Mouse (Mus musculus): ENCODE results near the gene 4930583I09Rik. TPM values are rescaled to one million over a fixed set of nuclear protein-coding genes. Genes with fewer than 3 reads are reported as not detected.

Gene 4930583I09Rik
- total and polyA plus RNA-seq, 2 experiments from 2014 or later = not detected

- no peaks in the 10 kb centered on the region for H3K4me1 ChIP-seq (ENCODE audit: insufficient read depth)
- no peak overlapping the region for H3K4me3 ChIP-seq (ENCODE audit: low read depth, low read length)
- H3K4me2 ChIP-seq (ENCODE audit: low read depth) = no peak overlapping the region
- TF ChIP-seq CTCF (IDR thresholded peaks at IDR 0.05; ENCODE audit: low read depth) = no peak
- 87% methylated on average over 1 of the region's 1 CpGs for WGBS
- no peak overlapping the region for H3K9ac ChIP-seq
- ATAC-seq = no peak
- H3K27me3 ChIP-seq (ENCODE audit: insufficient read depth, low read length) = no peaks in the 10 kb centered on the region
- DNase-seq = no peak
- no peaks in the 10 kb centered on the region for H3K9me3 ChIP-seq (ENCODE audit: low read length)
- H3K36me3 ChIP-seq (ENCODE audit: insufficient read depth) = no peaks in the 10 kb centered on the region
- H3K27ac ChIP-seq (ENCODE audit: low read depth, low read length) = no peak overlapping the region
These were observed 10.8 kb upstream of the 4930583I09Rik start for GRCm38 (mm10) chr17:64846654-64847053.

- no peak overlapping the region for H3K4me3 ChIP-seq (ENCODE audit: low read depth, low read length)
- no peaks in the 10 kb centered on the region for H3K4me1 ChIP-seq (ENCODE audit: insufficient read depth)
- TF ChIP-seq CTCF (IDR thresholded peaks at IDR 0.05; ENCODE audit: low read depth) = no peak
- no peaks in the 10 kb centered on the region for H3K36me3 ChIP-seq (ENCODE audit: insufficient read depth)
- DNase-seq = peak; percentile 25
- no peak overlapping the region for H3K27ac ChIP-seq (ENCODE audit: low read depth, low read length)
- H3K27me3 ChIP-seq (ENCODE audit: insufficient read depth, low read length) = no peaks in the 10 kb centered on the region
- peak; percentile 77 for ATAC-seq
- 4% methylated on average over 7 of the region's 7 CpGs for WGBS
- no peak overlapping the region for H3K9ac ChIP-seq
- H3K9me3 ChIP-seq (ENCODE audit: low read length) = no peaks in the 10 kb centered on the region
- H3K4me2 ChIP-seq (ENCODE audit: low read depth) = peak overlapping the region; percentile 20
These were observed 1.0 kb upstream of the 4930583I09Rik start for GRCm38 (mm10) chr17:64836892-64837291.

GRCm38 (mm10) chr17:64836352-64836751, 481 bp upstream of the 4930583I09Rik start:
- Histone ChIP-seq H3K4me2 (ENCODE audit: low read depth) (0 out of 2 replicates have a peak overlapping the region, but pooled peaks have one; percentile 20), H3K36me3 (ENCODE audit: insufficient read depth) (no peaks in the 10 kb centered on the region), H3K4me3 (ENCODE audit: low read depth, low read length) (no peak overlapping the region), H3K9me3 (ENCODE audit: low read length) (no peaks in the 10 kb centered on the region), H3K9ac (no peak overlapping the region), H3K27me3 (ENCODE audit: insufficient read depth, low read length) (no peaks in the 10 kb centered on the region), H3K4me1 (ENCODE audit: insufficient read depth) (no peaks in the 10 kb centered on the region), H3K27ac (ENCODE audit: low read depth, low read length) (no peak overlapping the region)
- no peak for TF ChIP-seq CTCF (IDR thresholded peaks at IDR 0.05; ENCODE audit: low read depth)
- no peak for ATAC-seq
- WGBS = 59% methylated on average over 10 of the region's 10 CpGs
- DNase-seq = no peak

GRCm38 (mm10) chr17:64833906-64834490, 1.9 kb downstream of the 4930583I09Rik start:
- Histone ChIP-seq H3K27ac (ENCODE audit: low read depth, low read length) (no peak overlapping the region), H3K4me3 (ENCODE audit: low read depth, low read length) (no peak overlapping the region), H3K4me1 (ENCODE audit: insufficient read depth) (no peaks in the 10 kb centered on the region), H3K27me3 (ENCODE audit: insufficient read depth, low read length) (no peaks in the 10 kb centered on the region), H3K9ac (no peak overlapping the region), H3K36me3 (ENCODE audit: insufficient read depth) (no peaks in the 10 kb centered on the region), H3K4me2 (ENCODE audit: low read depth) (no peak overlapping the region), H3K9me3 (ENCODE audit: low read length) (no peaks in the 10 kb centered on the region)
- WGBS = 77% methylated on average over 7 of the region's 7 CpGs
- ATAC-seq (no peak), DNase-seq (no peak)
- no peak for TF ChIP-seq CTCF (IDR thresholded peaks at IDR 0.05; ENCODE audit: low read depth)

GRCm38 (mm10) chr17:64833071-64833470, 2.8 kb downstream of the 4930583I09Rik start:
- no peak overlapping the region for H3K27ac ChIP-seq (ENCODE audit: low read depth, low read length)
- no peaks in the 10 kb centered on the region for H3K4me1 ChIP-seq (ENCODE audit: insufficient read depth)
- DNase-seq (no peak), ATAC-seq (no peak)
- H3K27me3 ChIP-seq (ENCODE audit: insufficient read depth, low read length) = no peaks in the 10 kb centered on the region
- no peak overlapping the region for H3K9ac ChIP-seq
- H3K4me2 ChIP-seq (ENCODE audit: low read depth) = no peak overlapping the region
- WGBS = 93% methylated on average over 2 of the region's 2 CpGs
- no peak for TF ChIP-seq CTCF (IDR thresholded peaks at IDR 0.05; ENCODE audit: low read depth)
- H3K36me3 ChIP-seq (ENCODE audit: insufficient read depth) = no peaks in the 10 kb centered on the region
- no peak overlapping the region for H3K4me3 ChIP-seq (ENCODE audit: low read depth, low read length)
- no peaks in the 10 kb centered on the region for H3K9me3 ChIP-seq (ENCODE audit: low read length)

- DNase-seq (no peak), ATAC-seq (no peak)
These were observed 8.4 kb downstream of the 4930583I09Rik start for GRCm38 (mm10) chr17:64827482-64827881.

GRCm38 (mm10) chr17:64826843-64827242, 9.0 kb downstream of the 4930583I09Rik start:
- WGBS = 62% methylated on average over 4 of the region's 4 CpGs
- no peaks in the 10 kb centered on the region for H3K9me3 ChIP-seq (ENCODE audit: low read length)
- no peak overlapping the region for H3K4me3 ChIP-seq (ENCODE audit: low read depth, low read length)
- no peak overlapping the region for H3K27ac ChIP-seq (ENCODE audit: low read depth, low read length)
- no peaks in the 10 kb centered on the region for H3K4me1 ChIP-seq (ENCODE audit: insufficient read depth)
- no peak for DNase-seq
- no peaks in the 10 kb centered on the region for H3K27me3 ChIP-seq (ENCODE audit: insufficient read depth, low read length)
- no peak overlapping the region for H3K9ac ChIP-seq
- ATAC-seq = no peak
- H3K36me3 ChIP-seq (ENCODE audit: insufficient read depth) = no peaks in the 10 kb centered on the region
- TF ChIP-seq CTCF (IDR thresholded peaks at IDR 0.05; ENCODE audit: low read depth) = no peak
- H3K4me2 ChIP-seq (ENCODE audit: low read depth) = no peak overlapping the region

More at GRCm38 (mm10) chr17:64827482-64827881, 8.4 kb downstream of the 4930583I09Rik start:
- H3K4me1 ChIP-seq (ENCODE audit: insufficient read depth) = no peaks in the 10 kb centered on the region
- 89% methylated on average over 5 of the region's 5 CpGs for WGBS
- no peak overlapping the region for H3K4me2 ChIP-seq (ENCODE audit: low read depth)
- H3K27ac ChIP-seq (ENCODE audit: low read depth, low read length) = no peak overlapping the region
- H3K9me3 ChIP-seq (ENCODE audit: low read length) = no peaks in the 10 kb centered on the region
- TF ChIP-seq CTCF (IDR thresholded peaks at IDR 0.05; ENCODE audit: low read depth) = no peak
- no peak overlapping the region for H3K4me3 ChIP-seq (ENCODE audit: low read depth, low read length)
- no peaks in the 10 kb centered on the region for H3K27me3 ChIP-seq (ENCODE audit: insufficient read depth, low read length)
- H3K9ac ChIP-seq = no peak overlapping the region
- H3K36me3 ChIP-seq (ENCODE audit: insufficient read depth) = no peaks in the 10 kb centered on the region
